Mouse (Mus musculus): ENCODE measurements at regions not wholly inside any gene's neighbourhood (a gene's known extent, or its start where the extent isn't known, plus 50 kb on each side); places are given as distances from the start of the nearest gene placed in this dataset.
"Not testable (repeated sequence)": the region's sequence is repeated elsewhere in the genome, so short reads cannot be mapped to it uniquely, and the experiment has no call there.

DNA sequence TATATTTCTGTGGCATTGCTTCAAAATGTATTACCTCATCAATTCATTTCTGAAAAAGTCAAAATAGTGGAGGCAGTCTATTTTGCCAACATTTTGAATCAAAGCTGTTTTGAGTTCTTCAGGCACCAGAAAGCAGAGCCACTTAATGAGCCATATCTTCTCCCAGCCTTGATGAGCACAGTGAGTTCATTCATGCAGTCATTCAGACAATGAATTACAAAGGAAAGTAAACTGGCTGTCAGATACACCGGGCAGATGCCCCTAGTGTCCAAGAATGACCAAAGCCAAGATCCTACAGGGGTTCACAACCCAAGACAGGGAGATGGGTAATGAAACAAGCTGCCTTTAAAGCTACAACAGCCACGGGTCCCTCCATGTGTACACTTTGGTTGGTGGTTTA, 798.7 kb downstream of the Cypt12 start:
- no peak for DNase-seq

DNA sequence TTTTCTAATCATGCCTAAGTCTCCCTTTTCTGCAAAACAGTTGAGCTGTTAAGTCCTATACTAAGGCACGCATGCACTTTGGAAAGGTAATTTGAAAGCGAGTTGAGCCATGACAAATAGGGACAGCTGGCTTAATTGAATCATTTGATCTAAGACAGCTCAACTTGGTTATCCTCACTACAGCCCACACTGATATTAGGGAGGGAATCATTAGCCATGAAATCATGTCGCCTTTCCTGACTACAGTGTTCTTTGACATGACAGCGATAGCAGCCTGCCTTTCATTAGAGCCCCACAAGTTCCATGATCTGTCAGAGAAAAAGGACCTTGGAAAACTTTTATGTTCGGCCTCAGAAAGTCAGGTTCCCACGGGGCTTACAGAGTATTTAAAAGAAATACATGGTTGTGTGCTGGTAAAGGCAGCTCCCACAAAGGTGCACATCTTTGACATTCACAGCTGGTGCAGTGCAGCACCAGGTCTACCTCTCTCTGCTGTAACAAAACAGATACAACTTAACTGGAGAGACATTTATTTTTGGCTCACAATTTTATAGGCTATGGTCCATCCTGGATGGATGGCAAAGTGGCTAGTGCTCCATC, 803.5 kb downstream of the Cypt12 start:
- no peak for DNase-seq

DNA sequence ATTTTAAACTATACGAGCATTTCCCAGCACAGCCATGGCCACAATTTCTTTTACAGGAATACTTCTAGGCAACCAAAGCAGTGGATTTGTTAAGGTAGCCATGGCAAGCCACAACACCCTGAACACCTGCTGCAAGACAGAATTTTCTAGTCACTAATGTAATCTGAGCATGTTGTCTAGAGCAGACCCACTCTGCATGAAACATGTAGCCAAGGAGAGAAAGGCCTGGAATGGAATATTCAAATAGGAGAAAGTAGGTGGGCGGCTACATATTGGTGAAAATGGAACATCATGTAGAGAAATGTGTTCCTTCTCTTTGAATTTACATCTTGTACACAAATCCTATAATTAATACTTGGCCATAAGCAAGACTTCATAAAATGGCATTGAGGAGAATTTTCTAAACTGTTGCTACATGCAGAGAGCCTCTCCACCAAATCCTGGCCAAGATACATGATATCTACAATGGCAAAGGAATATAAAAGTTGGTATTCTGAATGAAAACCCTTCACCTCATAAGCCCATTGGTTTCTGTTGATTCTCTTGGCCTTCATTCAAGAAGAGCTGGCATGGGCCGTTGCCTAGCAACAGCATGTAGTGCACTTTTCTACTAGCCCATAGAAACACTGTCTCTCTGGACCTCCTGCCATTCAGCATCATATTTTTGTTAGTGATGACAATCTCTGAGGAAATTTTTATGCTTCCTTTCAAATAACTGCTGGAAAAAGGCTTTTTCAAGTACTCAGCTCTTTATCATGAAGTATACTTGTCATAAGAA, 816.3 kb downstream of the Cypt12 start:
- DNase-seq: no peak

DNA sequence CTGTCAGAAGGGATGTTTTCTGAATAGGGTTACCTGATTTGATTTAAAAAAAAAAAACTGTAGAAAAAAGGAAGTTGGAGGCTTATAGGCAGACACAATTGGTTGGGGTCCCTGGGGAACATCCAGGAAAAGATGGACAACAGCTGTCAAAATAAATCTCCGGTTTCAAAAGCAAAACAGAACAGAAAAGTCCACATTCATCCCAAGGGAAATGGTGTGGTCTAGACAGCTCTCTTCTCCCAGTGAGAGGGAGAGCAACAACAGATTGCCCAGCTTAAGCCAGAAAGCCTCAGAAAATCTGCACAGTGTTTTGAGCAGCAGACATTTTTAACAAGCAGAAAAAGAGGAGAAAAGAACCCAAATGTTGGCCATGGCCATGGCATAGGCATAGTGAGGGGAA, 830.3 kb downstream of the Cypt12 start:
- no peak for DNase-seq

DNA sequence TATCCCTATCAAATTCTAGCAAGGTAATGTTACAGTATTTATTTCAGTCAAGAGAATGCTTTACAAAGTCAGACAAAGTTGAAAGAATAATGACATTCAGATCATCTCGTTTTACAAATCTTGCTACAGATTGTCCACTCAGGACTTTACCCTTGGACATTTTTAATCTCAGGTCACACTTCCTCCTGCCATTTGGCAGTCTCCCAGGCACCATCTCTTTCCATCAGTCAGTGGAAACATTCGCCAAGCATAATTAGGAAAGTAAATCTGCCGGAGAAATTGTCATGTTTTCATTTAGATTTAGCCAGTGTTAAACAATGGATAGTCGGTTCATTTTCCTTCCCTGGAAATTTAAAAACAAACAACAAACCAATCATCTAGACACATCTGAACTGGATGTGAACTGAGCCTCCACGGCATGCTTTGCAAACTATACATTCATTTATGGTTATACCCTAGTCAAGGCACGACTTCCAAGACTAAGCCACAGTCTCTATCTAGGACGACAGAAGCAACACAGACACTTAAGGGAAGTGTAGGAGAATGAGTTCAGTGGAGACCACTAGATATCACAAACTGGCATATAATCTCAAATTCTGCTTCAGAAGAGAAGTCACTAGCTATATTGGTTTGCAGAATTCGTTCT, 839.4 kb downstream of the Cypt12 start:
- DNase-seq: no peak

DNA sequence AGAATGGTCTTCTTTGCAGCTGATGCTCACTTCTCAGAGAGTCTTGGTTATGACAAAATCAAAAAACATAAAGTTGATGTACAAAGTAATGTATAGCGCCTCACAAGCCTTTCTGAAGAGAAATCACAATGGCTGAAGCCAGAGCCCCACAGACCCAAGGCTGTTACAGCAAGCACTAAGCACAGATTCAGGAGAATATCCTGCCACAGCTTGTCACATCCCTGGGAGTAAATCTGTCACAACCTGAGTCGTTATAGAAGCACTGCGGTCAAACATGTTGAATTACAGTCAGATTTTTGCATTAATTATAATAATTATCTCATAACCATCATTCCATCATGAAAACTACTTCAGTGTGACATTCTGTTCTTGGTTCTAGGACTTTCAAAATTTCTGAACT, 825.7 kb downstream of the 1700064H15Rik start:
- no peak for DNase-seq

DNA sequence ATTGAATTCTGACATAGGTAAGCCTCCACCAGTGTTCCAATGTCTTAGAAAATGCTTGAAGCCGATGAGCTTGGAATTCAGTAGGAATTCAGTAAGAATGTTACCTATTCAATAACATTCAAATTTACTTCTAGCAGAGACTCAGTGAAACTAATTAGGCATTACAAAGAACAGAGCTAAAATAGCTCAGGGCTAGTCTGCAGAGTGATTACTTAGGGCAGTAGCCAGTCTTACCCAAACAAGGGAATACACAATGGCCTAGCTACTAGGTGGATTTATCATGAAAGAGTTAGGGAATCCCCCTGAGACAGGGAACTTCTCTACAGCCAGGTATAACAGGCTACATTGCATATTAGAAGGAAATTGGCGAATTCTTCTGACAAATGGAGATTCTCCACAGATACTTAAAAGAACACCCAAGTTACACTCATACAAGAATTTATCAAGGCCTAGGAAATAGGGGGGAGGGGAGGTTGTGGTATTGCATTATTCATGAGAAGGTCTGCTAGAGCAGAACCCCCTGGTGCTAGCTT, 799.6 kb downstream of the 1700064H15Rik start:
- not testable (repeated sequence) for DNase-seq

DNA sequence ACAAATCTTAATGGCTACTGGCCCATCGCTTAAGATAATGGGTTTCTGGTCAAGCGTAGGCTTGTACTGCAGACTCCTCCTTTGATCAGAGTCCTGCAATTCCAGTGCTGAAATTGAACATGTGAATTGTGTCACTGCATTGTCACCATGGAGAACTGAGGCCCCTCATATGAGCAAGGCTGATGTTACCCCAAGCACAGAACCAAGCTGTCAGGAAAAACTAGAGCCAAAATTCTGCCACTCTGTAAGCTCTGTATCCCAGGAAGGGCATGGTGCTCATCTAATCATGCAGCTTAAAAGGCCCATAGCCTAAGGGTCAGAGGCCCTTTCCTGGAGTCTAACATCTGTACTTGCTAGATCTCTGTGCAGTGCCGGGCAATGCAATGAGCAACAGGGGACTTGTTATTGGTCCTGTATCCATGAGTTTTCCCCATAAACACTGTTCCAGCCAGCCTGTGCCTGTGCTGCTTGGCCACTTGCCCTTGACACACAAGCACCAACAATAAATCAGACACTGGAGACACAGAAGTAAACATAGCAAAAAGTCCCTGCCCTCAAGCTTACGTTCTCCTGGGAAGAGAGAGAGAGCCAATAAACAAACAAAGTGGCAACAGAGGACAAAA, 760.2 kb downstream of the 1700064H15Rik start:
- DNase-seq: no peak

DNA sequence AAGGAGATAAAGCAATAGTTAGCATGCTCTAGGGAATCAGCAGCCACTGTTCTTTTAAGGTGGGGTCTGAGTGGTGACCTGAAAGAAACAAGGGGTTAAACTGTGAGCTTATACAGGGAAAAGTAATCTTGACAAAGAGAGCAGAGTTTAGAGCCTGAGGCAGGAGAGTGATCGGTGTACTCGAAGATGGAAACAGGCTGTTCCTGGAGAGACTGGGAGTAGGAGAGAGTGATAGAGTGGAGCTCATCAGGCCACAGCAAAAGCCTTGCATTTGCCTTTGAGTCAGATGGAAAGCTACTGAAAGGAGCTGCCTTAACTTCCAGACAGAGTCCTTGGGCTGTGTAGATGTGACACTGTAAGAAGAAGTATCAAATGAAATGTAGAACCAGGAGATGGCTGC, 759.7 kb downstream of the 1700064H15Rik start:
- DNase-seq: no peak

DNA sequence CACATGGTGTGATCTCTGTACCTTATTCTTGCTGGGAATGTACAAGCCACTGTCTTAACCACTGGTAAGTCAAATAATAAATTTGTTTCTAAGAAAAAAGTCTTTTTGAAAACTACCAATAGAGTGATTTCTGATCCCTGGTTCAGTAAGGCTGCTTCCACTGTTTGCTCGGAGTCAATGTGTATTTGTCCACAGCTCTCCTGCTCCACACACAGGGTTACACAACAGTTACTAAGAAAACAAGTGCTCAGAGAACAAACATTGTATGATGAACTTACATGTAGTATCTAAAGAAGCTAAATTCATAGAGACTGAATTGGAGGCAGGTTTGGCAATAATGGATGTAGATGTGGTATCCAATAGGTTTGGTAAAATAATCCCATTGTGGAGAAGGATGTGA, 751.4 kb downstream of the 1700064H15Rik start:
- DNase-seq: no peak

DNA sequence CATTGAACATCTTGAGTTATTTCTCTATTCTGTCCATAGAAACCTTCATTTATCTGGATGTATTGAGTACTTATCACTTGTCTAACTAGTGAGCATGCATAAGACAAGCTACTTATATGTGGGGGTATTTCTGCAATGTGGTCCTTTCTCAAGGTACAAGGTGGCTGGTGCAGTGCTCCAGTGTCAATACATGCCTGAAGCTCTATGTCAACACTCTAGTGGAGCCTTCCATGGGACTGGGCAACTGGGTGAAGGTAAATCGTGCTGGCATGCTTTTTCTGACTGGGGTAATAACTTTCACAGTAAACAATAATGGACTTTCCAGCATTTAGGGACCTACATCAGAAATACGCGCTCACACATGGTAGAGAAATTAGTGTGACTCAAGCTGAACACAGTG, 750.9 kb downstream of the 1700064H15Rik start:
- DNase-seq: no peak

DNA sequence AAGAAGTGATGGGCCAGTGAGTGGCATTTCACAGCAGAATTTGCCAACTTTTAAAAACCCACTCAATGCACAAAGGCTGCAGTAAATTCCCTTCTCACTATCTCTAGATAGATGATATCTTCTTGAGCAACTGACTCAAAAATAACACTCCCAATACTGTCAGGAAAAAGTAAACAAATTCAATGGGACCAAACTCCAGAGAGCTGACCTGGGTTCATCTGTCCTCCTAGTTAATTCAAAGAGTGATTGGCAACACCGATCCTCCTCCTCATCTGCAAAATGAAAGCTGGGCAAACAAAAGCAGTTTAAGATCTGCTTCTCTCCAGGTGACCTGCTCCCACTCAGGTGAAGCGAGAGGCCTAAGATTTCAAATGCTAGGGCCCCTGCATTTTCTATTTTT, 747.3 kb downstream of the 1700064H15Rik start:
- no peak for DNase-seq

DNA sequence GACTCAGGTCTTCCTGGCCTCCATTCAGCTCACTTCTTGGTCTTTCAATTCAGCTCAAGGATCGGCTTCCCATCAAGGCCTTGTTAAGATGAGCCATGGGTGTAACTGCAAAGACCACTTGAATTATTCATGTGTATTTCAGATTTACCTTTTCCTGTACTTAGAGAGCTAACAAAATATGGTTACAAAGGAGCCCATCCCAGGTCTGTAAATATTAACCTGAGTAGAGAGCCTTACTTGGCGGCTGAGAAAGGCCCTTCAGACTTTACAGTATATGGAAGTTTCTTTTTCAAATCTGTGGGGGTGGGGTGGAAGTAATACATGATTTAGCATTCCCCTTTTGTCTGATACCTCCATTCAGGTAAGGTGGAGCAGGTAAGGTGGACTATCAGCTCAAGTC, 735.7 kb downstream of the 1700064H15Rik start:
- no peak for DNase-seq

DNA sequence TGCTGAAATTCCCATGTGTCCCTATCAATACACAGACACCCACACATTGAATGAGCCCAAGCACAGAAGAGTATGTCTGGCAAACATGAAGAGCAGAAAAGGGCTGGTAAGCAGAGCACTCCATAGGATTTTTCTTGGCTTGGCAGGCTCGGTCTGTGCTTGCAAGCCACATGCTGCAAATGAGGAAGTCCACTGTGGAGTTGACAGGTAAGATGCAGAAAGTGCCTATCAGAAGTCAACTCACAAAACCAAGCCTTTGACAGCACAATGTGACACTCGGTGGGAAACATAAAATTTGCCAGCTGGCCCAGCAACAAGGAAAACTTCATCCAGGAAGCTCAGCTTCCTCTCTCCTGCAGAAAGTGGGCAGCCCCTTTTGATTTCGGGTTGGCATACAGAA, 722.7 kb downstream of the 1700064H15Rik start:
- no peak for DNase-seq

DNA sequence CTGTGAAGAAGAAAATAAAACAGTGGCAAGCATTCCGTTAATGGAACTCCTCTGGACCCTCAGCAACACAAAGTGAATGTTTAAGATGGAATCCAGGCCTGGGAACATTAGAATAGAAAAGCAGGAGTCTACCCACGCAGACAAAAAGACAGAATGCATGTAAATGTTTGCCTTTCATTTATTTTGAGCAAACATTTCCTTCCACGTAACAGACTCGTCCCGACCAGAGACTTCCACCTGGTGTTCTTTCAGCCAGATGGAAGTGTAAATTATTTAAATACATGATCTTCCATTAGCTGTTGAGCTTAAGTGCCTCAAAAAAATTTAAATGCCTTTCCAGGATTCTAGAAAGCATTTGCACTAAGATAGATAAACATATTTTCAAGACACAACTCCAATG, 722.3 kb downstream of the 1700064H15Rik start:
- no peak for DNase-seq

DNA sequence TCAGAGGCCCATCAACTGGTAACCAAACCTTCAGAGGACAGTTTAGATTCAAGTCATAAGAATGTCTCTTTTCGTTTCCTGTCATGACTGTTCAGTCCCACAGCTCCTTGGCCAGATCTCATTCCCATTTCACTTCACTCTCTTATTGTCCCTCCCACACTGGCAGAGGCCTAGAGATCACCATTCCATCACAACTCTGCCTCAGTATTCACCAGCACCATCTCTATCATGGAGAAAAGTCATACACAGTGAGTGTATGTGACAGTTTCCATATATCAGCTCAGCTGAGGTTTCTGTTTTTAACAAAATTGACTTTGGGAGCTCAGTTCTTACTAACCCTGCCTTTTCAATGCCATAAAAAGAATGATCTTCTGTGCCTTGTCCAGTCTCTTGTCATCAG, 719.7 kb downstream of the 1700064H15Rik start:
- DNase-seq: no peak

DNA sequence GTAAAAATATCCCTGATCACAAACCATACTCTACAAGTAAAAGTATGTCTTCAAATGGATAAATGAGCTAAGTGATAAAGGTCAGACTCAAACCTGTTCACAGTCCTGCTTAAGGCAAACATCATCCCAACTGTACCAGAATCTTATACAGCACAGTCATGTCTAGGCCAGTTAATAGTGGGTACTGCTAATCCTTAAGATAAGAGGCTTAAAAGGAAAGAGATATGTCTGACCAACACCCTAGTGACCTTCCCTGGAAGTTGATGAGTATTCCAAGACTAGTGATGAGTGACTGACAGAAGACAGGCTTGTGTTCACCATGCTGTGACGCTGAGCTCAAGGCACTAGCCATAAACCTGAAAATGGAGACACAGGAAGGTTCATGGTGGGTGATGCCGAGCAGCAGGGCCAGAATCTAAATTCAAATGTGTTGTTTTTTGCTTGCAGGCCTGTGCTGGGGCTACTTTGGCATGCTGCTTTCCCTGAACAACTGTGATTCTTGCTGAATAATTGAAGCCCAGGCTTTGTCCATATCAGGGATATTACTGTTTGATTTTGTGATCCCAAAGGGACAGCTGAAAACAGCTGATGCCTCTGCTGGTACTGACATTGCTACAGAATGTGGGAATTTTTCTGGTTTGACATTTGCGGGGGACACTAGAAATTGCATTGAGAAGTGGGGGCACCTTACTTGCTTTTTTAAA, 699.9 kb downstream of the 1700064H15Rik start:
- no peak for DNase-seq

DNA sequence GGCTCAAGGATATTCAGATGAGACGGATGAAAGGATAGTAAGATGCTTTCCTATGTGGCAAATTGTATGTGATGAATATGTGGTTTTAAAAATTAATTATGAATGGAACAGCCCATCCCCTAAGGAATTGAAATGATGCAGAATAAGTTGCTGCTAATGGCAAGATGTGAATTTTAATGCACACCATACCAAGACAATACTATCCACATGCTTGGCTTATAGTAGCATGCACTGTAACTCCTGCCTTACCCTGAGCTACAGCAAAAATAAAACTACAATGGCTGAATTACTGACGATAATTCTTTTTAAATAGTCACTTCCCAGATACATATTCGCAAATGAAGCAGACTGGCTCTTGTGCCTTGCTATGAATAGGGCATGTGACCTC, 699.4 kb downstream of the 1700064H15Rik start:
- no peak for DNase-seq

DNA sequence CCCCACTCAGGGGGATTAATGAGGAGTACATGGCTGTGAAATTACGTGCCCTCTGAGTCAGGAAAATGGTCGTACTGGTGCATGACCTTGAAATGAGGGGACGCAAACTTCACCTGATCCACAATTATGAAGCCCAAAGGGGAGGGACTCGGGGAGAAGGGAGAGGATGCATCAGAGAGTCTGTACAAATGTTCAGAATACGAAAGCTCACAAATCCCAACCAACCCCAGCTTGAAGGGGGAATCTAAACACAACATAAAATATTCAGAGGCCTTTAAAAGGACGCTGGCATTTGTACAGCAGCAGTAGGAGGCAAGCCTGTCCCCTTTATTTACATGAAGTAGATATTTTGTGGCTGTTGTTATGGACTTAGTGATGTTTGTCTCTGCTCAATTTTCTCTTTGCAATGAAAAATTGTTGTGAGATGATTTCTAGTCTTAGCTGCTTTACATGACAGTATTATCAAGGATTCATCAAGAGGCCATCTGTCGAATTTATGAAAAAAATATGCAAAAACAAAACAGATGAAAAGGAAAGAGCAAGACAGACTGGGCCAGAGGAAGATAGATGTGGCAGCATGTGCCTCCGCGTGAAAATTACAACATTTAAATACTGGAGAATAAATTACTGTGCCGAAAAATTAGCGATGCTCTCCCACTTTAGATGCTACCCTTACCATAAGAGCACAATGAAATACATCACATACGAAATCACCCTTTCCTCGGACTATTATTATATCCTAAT, 695.3 kb downstream of the 1700064H15Rik start:
- DNase-seq: no peak

DNA sequence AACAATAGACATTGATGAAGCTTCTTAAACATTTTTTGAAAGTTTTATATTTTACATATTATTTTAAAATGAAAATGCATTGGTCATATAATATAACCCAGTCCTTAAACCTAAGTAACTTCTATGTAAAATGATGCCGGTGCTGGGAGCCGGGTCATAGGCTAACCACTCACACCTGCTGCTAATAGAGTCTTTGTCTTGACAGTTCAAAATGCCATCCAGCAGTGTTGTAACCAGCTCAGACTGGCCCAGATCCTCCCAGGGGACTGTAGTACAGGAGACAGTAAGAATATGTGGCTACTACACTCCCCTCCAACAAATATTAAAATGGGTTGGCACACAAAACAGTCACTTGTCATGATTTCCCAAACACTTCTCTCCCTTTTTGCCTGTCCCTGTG, 693.6 kb downstream of the 1700064H15Rik start:
- no peak for DNase-seq

DNA sequence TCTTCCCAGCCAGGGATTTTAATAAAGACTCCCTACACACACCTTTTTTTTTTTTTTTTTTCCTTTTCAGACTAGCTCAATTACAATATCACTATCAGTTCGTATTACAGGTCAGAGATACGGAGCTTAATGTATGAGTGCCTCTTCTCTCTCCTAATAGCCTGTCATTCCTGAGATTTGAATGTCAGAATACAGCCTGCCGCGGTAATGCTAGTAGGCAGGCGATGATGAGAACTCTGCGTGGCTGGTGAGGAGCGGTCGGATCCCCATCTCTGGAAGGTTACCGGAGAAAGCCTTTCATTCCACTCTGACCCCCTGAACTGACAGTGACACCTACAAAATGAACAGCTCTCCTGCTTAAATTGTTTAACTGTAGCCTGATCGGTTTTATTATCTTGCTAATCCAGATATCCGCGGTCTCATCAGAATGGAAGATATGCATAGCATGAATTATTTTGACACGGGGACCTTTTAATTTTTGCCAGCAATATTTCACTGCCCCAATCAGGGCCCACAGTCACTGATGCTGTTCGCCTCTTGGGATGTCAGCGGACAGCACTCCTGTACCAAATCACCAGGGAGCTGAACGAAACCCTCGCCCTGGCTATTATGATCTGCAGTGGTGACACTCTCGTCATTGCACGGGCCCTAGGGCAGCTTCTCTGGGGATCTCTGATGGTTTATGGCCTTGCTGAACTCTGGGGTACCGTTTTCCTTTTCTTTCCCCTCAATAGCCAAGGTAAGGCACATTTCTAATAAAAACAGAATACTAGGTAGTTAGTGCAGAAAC, 690.9 kb downstream of the 1700064H15Rik start:
- no peak for DNase-seq
